Mouse (Mus musculus) left cerebral cortex, adult 8-10 months (tissue): ENCODE results near the gene Cd6. TPM values are rescaled to one million over a fixed set of nuclear protein-coding genes. Genes with fewer than 3 reads are reported as not detected.

Experiments
- DNase-seq, 2 experiments: peaks; one replicate each; pipeline ENCODE4 v3.0.0; 2022; ENCODE audit warnings: low spot score in 2 of 2
- total RNA-seq, 4 experiments: library from RNA; stranded (reverse); gene quantifications; 2 replicates each; pipeline ENCODE4 v1.2.4; 2022

Gene Cd6
- 1 to 10 TPM; 1.5 to 4.1 (median 2.2) TPM for total RNA-seq

DNA sequence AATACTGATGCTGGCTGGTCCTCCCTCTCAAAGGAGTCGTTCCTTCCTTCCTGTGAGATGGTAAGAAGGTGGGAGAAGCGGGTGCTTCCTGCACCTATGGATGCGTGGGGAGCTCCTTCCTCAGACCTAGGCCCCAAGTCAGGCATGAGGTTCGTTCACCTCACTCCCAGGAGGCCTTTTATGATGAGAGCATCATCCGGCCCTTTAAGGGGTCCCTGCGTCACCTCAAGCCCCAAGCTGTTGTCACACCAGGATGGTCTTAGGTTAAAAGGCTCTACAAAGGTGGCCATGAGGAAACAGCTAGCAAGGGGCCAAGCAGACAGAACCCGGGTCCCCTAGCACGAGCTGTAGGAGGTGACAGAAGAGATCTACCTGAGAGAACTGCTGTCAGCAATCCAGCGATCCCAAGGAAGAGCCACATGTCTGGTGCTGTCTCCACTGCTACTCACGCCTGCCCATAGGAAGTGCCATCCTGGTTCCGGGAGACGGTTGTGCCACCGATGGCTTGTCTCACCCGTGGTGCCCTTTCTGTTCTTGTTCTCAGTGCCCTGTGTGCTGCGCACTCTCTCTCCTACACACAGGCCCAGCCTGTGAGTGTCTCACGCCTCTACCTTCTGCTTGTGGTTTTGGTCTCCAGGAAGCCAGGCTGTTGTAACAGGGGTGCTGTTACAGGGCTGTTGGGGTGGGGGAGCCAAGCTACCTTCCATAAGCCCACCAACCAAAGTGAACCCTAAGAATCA, at the start of gene Cd6:
Cd6 (minus strand) TSS at position 623 of the 740 bp plus-strand sequence.
- DNase-seq: no peak

GRCm38 (mm10) chr19:10878201-10878837, 48.5 kb upstream of the Cd6 start:
- peak in 1 of 2 experiments; percentile 34 for DNase-seq

DNA sequence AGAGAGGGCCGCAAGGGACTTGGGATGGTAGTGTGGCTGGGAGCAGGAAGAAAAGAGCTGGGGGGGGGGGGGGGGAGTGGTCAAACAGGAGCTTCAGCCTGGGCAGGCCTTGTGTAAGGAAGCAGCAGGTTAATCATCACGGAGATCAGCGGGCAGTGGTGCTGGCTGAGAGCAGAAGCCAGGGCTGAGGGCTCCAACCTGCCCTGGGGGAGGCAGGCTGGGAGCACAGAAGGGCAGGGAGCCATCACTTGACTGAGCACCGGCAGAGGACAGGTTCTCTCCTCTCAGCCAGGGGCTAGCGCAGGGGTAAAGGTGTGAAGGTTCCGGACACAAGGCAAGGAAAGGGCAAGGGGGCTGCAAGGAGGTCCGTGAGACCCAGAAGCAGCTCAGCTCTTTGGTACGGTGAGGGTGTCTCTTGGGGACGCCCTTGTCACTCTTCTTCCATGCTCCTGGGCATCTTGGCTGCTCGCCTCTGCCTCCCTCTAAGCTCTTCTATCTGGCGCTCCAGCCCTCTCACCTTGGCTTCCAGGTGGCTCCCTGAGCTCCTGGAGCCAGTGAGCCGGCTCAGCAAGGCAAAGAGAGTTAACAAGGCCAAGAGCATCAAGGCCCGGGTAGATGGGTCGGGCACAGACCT, 41.6 kb upstream of the Cd6 start:
- no peak for DNase-seq

GRCm38 (mm10) chr19:10870676-10871075, 40.8 kb upstream of the Cd6 start:
- DNase-seq: no peak

GRCm38 (mm10) chr19:10869886-10870527, 40.1 kb upstream of the Cd6 start, which contains the start of gene Tmem132a:
Gene Tmem132a, minus strand, starts transcription at chr19:10869940.
- no peak for DNase-seq

- peak; percentile 78 to 84 for DNase-seq
Observed at GRCm38 (mm10) chr19:10869241-10869885, 39.5 kb upstream of the Cd6 start.

DNA sequence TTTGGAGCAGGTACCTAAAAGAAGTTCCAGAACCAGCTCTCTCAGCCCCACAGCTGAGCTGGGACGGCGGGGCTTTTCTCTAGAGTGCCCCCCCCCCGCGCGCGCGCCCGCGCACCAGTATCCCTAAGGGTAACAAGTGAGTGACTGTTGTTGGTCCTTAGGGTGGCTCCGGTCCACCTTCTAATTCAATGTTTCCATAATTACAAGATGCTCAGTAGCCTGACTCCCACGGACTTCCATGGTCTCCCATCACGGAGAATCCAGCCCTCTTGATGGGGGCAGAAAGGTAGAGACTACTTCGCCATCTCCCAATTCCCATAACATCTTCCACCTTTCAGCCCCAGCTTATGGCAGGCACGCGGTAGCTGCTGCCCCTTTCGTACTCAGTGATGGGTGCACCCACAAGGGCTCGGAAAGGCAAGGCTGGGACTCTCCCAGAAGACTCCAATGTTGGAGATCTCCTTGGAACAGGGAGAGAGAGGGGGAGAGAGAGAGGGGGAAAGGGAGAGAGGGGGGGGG, 38.8 kb upstream of the Cd6 start:
- no peak for DNase-seq

DNA sequence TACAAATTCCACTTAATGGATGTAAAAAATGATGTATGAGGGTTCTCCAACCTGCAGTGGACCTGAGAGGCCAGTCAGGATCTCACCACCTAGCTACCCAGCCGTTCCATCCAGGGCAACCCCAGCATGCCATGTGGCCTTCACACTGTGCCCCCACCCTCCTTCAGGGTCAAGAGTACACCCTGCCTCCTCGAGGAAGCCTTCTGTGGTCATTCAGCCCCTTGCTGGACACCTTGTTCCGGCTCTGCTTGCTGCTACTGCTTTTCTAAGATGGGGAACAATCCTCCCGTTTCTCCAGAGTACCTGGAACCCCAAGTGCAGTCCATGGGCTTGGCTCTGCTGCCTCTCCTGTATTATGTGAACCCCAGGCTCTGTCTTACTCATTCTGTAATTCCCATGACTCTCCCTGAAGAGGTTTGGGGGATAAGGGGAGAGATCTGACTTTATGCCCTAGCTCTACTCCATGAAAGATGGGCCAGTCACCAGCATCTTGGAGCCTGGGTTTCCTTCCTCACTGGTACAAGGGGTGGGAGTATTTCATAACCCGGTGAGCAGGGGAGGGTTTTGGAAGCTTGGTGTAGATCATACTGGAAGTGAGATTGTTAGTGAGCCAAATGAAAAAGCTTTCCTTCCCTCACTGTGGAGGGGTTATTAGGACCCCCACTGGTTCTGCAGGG, 38.2 kb upstream of the Cd6 start:
- no peak for DNase-seq

- no peak for DNase-seq
Observed at GRCm38 (mm10) chr19:10866351-10866750, 36.5 kb upstream of the Cd6 start.

DNA sequence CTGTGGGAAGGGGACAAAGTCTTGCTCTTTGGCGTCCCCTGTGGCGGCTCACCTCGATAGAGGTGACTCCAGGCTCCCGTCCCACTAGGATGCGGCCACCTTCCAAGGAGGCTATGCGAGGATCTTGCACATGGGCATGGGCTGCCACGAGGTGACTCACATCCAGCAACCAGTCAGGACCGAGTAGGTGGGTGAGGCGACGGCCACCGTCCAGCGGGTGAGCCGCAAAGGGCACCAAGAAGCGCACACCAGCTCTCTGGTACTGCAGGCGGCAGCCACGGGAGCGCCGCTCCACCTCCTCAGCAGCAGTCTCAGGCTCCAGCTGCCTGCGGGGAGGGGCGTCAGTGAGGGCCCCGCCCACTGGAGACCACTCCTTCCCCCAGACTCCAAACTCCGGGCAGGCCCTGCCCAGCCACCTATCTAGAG, 30.2 kb upstream of the Cd6 start:
- DNase-seq: no peak

DNA sequence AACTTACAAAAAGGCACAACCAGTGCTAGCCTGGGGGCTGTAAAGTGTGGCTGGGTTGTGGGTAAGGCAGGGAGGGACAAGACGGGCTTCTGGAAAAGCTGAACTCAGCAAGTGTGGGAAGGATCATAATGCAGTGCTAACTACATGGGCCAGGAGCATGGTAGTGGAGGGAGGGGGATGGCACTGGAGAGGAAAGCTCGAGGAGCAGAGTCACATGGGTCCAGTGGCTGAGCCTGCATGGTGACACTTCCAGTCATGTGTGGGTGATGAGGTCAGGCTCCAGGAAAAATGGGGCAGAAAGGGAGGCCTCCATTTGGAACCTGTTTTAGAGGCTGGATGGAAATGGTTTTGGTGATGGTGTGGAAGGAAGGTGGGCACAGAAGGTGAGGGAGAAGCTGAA, 26.7 kb upstream of the Cd6 start:
- no peak for DNase-seq

DNA sequence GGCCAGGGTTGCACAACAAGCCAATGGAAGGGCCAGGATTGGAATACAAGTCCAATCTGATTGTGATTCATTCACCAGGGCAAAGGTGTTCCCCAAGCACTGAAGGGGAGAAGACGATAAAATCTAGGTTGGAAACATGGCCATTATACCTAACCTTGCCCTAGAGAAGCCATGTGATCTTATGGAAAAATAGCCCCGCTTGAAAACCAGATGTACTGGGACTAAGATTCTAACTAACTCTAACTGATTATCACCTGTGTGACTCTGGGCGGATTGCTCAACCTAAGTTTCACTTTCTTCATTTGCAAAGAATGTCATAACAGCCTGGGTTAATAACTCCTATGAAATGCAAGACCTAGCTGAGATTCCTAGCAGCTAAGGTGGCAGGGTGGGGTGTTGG, 25.6 kb upstream of the Cd6 start:
- no peak for DNase-seq

DNA sequence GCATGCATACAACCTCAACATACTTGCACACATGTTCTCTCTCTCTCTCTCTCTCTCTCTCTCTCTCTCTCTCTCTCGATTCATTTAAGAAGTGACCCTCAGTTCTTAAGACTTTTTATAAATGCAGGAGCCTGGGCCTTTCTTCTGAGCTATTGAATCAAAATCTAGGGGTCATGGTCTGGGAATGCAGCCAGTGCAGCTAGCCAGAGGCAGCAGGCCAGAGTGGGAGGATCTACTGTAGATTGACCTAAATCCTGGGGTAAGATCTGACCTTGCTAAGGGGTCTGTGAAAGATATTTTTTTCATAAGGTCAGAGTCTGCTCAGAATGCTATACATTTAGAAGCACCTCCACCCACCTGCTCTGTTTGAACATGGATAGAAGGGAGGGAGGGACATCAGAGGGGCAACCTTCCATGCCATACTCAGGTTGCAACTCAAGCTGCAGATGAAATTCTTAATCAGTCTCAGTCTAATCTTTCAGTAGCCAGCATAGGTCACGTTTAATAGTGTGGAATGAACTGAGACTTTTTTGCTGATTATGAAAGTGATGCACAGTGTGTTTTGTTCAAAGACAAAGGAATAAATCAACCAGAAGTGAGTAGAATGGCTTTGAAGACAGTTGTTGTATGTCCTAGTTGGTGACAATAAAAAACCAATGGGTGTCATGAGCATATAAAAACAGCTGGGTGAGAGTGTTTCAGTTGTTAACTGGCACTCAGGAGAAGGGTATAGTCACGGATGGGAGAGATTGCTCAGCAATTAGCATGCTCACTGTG, 17.6 kb upstream of the Cd6 start:
- DNase-seq: no peak

- DNase-seq: no peak
Observed at GRCm38 (mm10) chr19:10846150-10846549, 16.3 kb upstream of the Cd6 start.

DNA sequence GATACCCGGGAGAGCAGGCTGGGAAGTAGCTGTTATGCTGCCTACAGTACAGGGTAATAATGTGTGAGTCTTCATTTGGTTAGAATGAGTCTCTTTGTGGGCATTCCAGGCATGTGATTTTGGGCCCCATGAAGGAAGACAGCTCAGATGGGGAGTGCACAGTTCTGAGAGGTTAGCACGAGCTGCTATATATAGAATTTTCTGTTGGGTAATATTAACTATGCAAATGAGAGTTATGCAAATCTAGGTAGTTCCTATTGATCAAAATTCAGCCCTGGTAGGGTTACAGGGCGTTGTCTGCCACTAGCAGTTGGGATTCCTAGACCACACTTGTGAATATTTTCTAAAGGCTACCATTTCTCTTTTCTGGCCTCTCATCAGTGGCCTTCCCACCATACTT, 15.6 kb upstream of the Cd6 start:
- DNase-seq: no peak

DNA sequence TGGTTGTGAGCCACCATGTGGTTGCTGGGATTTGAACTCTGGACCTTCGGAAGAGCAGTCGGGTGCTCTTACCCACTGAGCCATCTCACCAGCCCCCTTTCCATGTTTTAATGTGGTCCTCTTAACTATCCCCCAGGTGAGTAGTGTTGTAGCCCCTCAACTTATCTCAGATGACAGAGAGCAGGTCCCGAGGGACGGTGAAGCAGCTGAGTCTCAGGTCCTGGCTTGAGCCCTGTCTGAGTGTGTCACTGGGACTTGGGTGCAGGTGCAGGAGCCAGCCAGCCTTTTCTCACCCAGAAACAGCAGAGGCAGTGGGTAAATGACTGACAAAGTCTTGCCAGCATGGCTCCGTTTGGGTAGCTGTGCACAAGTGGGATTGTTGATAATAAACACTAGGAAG, 14.3 kb upstream of the Cd6 start:
- DNase-seq: no peak

DNA sequence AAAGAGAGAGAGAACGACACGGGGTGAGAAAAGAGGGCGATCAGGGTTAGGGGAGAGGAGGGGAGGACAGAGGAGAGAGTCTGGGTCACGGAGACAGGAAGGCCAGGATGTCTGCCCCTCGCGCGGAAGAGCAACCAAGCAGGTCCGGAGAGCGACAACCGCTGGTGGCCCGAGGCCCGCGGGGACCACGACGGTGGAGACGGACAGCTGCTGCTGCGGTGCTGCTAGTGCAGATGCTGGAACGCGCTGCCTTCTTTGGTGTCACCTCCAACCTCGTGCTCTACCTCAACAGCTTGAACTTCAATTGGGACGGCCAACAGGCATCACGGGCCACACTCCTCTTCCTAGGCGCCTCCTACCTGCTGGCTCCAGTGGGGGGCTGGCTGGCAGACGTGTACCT, 13.1 kb upstream of the Cd6 start:
- no peak for DNase-seq

DNA sequence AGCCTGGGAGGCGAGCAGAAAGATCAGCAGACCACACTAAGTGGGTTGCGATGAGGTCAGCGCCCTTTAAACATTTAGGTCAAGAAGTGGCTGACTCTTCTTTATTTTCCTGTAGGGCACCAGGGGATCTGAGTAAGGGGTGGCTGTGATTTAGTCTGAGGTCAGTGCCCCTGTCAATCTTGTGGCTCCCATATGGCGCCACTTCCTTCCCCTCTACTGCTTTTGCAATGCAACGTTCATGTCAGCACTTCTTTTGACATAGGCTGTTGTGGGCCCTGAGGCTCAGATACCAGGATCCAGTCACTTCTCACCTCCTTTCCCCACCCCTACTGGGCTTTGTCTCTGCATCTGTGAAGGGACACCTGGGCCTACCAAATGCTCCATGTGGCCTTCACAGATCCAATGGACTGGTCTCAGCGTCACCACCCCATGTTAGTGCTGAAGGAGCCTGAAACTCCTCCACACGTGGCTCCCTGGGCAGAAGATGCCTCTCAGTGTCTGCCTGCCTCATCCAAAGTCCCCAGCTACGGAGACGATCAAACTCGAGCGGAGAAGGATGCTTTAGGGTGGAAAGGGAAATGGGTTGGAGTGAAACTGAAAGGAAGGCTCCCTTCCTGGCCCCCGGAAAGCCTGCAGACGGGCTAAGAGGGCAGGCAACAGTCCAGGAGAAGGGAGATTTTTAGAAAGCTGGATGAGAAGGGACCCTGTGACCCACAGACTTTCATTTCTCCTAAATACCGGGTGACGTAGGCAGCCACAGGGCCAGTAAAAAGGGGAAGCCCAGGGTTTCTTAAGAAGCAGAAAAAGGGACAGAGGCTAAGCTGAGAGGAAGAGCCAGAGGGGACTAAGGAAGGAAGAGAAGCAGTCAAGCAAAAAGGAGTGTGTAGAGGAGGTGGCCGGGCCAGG, 12.1 kb upstream of the Cd6 start:
- DNase-seq: no peak
